ENCODE assay signal across 15 mouse cellular contexts in genomic region chr4:134997461-134998434, GRCm38 (mm10).
DNase-seq lines count a peak whose midpoint lies in the region; ATAC-seq lines count a peak whose summit lies in the region.
"Had no signal": no experiment of that assay in that cellular context is flagged by ENCODE, and none has a peak within 500 bp of the region (broad histone marks: within the 10 kb centered on the region; RNA-seq: fewer than 3 reads in every experiment).

No protein-coding gene starts in this region.

- DNase-seq in 3T3-L1 (ENCODE audit: low read depth, low spot score) = peak; percentile 29
- DNase-seq in CD8-positive naive resting alpha-beta T cell, adult 2 months (ENCODE audit: low read depth in 2 of 2, low spot score in 2 of 2) = peak; percentile 11 to 32
- DNase-seq in adrenal gland, postnatal 36 days = peak; percentile 33 to 50
- DNase-seq in naive thymus-derived CD4-positive, alpha-beta T cell, adult 2 months (ENCODE audit: low read depth) = peak; percentile 31
- DNase-seq in lung, adult 18-20 months = no peak
- no peak for DNase-seq in cerebellum, postnatal 36 days
- DNase-seq: cerebellum, adult 9-11 months; liver; lung, postnatal 10 days; retina, postnatal 1 day had no signal

- WGBS in heart, embryonic 12.5 days = 89% methylated on average over 26 of the region's 26 CpGs
- WGBS in forebrain, embryonic 15.5 days = 91% methylated on average over 26 of the region's 26 CpGs

- peaks cover 21% of the 10 kb centered on the region for H3K4me1 ChIP-seq in heart, embryonic 12.5 days (replicated peaks)
- H3K4me1 ChIP-seq in forebrain, embryonic 15.5 days = peaks cover 19% of the 10 kb centered on the region
- H3K4me1 ChIP-seq: neural tube, embryonic 12.5 days had no signal

- H3K27ac ChIP-seq in heart, embryonic 12.5 days (ENCODE audit: poor library complexity, severe bottlenecking) = no peak overlapping the region
- no peak overlapping the region for H3K27ac ChIP-seq in forebrain, embryonic 15.5 days (replicated peaks)
- H3K27ac ChIP-seq: midbrain, embryonic 13.5 days; neural tube, embryonic 12.5 days had no signal

- H3K27me3 ChIP-seq in heart, embryonic 12.5 days (replicated peaks) = peaks cover 11% of the 10 kb centered on the region
- H3K27me3 ChIP-seq in forebrain, embryonic 15.5 days = no peaks in the 10 kb centered on the region
- H3K27me3 ChIP-seq: midbrain, embryonic 13.5 days had no signal

- H3K36me3 ChIP-seq in heart, embryonic 12.5 days = no peaks in the 10 kb centered on the region
- no peaks in the 10 kb centered on the region for H3K36me3 ChIP-seq in forebrain, embryonic 15.5 days
- H3K36me3 ChIP-seq: midbrain, embryonic 13.5 days; neural tube, embryonic 12.5 days had no signal

- H3K9ac ChIP-seq in heart, embryonic 12.5 days = no peak overlapping the region
- no peak overlapping the region for H3K9ac ChIP-seq in forebrain, embryonic 15.5 days (replicated peaks)
- H3K9ac ChIP-seq: midbrain, embryonic 13.5 days; neural tube, embryonic 12.5 days had no signal

- no peak for ATAC-seq in heart, embryonic 12.5 days (ENCODE audit: insufficient number of reproducible peaks, low FRiP score)
- ATAC-seq in forebrain, embryonic 15.5 days (replicated peaks) = no peak
- ATAC-seq: hindbrain, embryonic 16.5 days; midbrain, embryonic 13.5 days had no signal

- no peaks in the 10 kb centered on the region for H3K9me3 ChIP-seq in heart, embryonic 12.5 days (replicated peaks)
- H3K9me3 ChIP-seq in forebrain, embryonic 15.5 days = no peaks in the 10 kb centered on the region
- H3K9me3 ChIP-seq: midbrain, embryonic 13.5 days; neural tube, embryonic 12.5 days had no signal

- no peak overlapping the region for H3K4me3 ChIP-seq in heart, embryonic 12.5 days
- H3K4me3 ChIP-seq in forebrain, embryonic 15.5 days = no peak overlapping the region
- H3K4me3 ChIP-seq: midbrain, embryonic 13.5 days; neural tube, embryonic 12.5 days had no signal

- H3K4me2 ChIP-seq in heart, embryonic 12.5 days = no peak overlapping the region
- no peak overlapping the region for H3K4me2 ChIP-seq in forebrain, embryonic 15.5 days (replicated peaks)
- H3K4me2 ChIP-seq: midbrain, embryonic 13.5 days; neural tube, embryonic 12.5 days had no signal

Comparison
In these comparisons a context has a peak if more than half of its experiments do, and no peak if none do; other contexts are left out.
1. DNase-seq: peak in 3T3-L1 (single experiment), CD8-positive naive resting alpha-beta T cell, adult 2 months (2 of 2), adrenal gland, postnatal 36 days (2 of 2) and naive thymus-derived CD4-positive, alpha-beta T cell, adult 2 months (single experiment); none in lung, adult 18-20 months (0 of 2) and cerebellum, postnatal 36 days (0 of 2).